Mouse (Mus musculus): Measurements from ENCODE around the gene Coa6.

Coa6 gene

GRCm38 (mm10) chr8:126473802-126474298, 51.5 kb downstream of the Coa6 start:
- DNase-seq, result no peak

GRCm38 (mm10) chr8:126474299-126475187, 52.2 kb downstream of the Coa6 start, which contains the start of gene Tarbp1:
Gene Tarbp1, minus strand, starts transcription at chr8:126475065.
- DNase-seq, result peak; percentile 92 to 94
